Mouse (Mus musculus): Measurements from ENCODE around the gene Angptl7.

Angptl7 gene

GRCm38 (mm10) chr4:148500410-148500867, at the start of gene Angptl7:
TSS of gene Angptl7 (minus strand) at chr4:148500460.
- no peaks in the 10 kb centered on the region for H3K27me3 ChIP-seq (ENCODE audit: insufficient read depth, low read length)
- peaks cover 88% of the 10 kb centered on the region for H3K36me3 ChIP-seq (ENCODE audit: insufficient read depth, low read length)
- no peak within 1 kb of the TSS for H3K4me3 ChIP-seq (replicated peaks; ENCODE audit: low read length)
- no peak for TF ChIP-seq POU5F1 (IDR thresholded peaks at IDR 0.05; ENCODE audit: borderline replicate concordance, low read length)
- TF ChIP-seq CTCF (conservative IDR thresholded peaks at IDR 0.05; ENCODE audit: low read length), result no peak
- TF ChIP-seq NANOG (IDR thresholded peaks at IDR 0.05; ENCODE audit: borderline replicate concordance, low read length), result no peak
- no peaks in the 10 kb centered on the region for H3K9me3 ChIP-seq (ENCODE audit: low read length)
- H3K4me1 ChIP-seq (replicated peaks; ENCODE audit: low read depth, low read length), result peaks cover 11% of the 10 kb centered on the region

GRCm38 (mm10) chr4:148549106-148549505, 48.8 kb upstream of the Angptl7 start:
- Histone ChIP-seq H3K9me3 (ENCODE audit: low read length) (no peaks in the 10 kb centered on the region), H3K4me3 (replicated peaks; ENCODE audit: low read length) (no peak overlapping the region), H3K4me1 (replicated peaks; ENCODE audit: low read depth, low read length) (no peaks in the 10 kb centered on the region), H3K36me3 (ENCODE audit: insufficient read depth, low read length) (peaks cover 92% of the 10 kb centered on the region), H3K27me3 (ENCODE audit: insufficient read depth, low read length) (no peaks in the 10 kb centered on the region)
- TF ChIP-seq POU5F1 (IDR thresholded peaks at IDR 0.05; ENCODE audit: borderline replicate concordance, low read length) (no peak), NANOG (IDR thresholded peaks at IDR 0.05; ENCODE audit: borderline replicate concordance, low read length) (no peak)

GRCm38 (mm10) chr4:148535876-148536275, 35.6 kb upstream of the Angptl7 start:
- Histone ChIP-seq H3K27me3 (ENCODE audit: insufficient read depth, low read length) (no peaks in the 10 kb centered on the region), H3K36me3 (ENCODE audit: insufficient read depth, low read length) (peaks cover 100% of the 10 kb centered on the region), H3K4me1 (replicated peaks; ENCODE audit: low read depth, low read length) (no peaks in the 10 kb centered on the region), H3K4me3 (replicated peaks; ENCODE audit: low read length) (no peak overlapping the region), H3K9me3 (ENCODE audit: low read length) (no peaks in the 10 kb centered on the region)
- TF ChIP-seq NANOG (IDR thresholded peaks at IDR 0.05; ENCODE audit: borderline replicate concordance, low read length), result no peak
- no peak for TF ChIP-seq CTCF (conservative IDR thresholded peaks at IDR 0.05; ENCODE audit: low read length)
- no peak for TF ChIP-seq POU5F1 (IDR thresholded peaks at IDR 0.05; ENCODE audit: borderline replicate concordance, low read length)

GRCm38 (mm10) chr4:148533613-148534328, 33.5 kb upstream of the Angptl7 start:
- peaks cover 96% of the 10 kb centered on the region for H3K36me3 ChIP-seq (ENCODE audit: insufficient read depth, low read length)
- TF ChIP-seq NANOG (IDR thresholded peaks at IDR 0.05; ENCODE audit: borderline replicate concordance, low read length) (no peak), POU5F1 (IDR thresholded peaks at IDR 0.05; ENCODE audit: borderline replicate concordance, low read length) (no peak), CTCF (conservative IDR thresholded peaks at IDR 0.05; ENCODE audit: low read length) (no peak)

GRCm38 (mm10) chr4:148532516-148532915, 32.3 kb upstream of the Angptl7 start:
- Histone ChIP-seq H3K27me3 (ENCODE audit: insufficient read depth, low read length) (no peaks in the 10 kb centered on the region), H3K4me1 (replicated peaks; ENCODE audit: low read depth, low read length) (no peaks in the 10 kb centered on the region)
- TF ChIP-seq NANOG (IDR thresholded peaks at IDR 0.05; ENCODE audit: borderline replicate concordance, low read length) (no peak), CTCF (conservative IDR thresholded peaks at IDR 0.05; ENCODE audit: low read length) (no peak), POU5F1 (IDR thresholded peaks at IDR 0.05; ENCODE audit: borderline replicate concordance, low read length) (no peak)

More at GRCm38 (mm10) chr4:148533613-148534328, 33.5 kb upstream of the Angptl7 start:
- no peaks in the 10 kb centered on the region for H3K9me3 ChIP-seq (ENCODE audit: low read length)
- H3K4me3 ChIP-seq (replicated peaks; ENCODE audit: low read length), result no peak overlapping the region
- no peaks in the 10 kb centered on the region for H3K4me1 ChIP-seq (replicated peaks; ENCODE audit: low read depth, low read length)
- no peaks in the 10 kb centered on the region for H3K27me3 ChIP-seq (ENCODE audit: insufficient read depth, low read length)

GRCm38 (mm10) chr4:148531341-148531740, 31.1 kb upstream of the Angptl7 start:
- Histone ChIP-seq H3K9me3 (ENCODE audit: low read length) (no peaks in the 10 kb centered on the region), H3K27me3 (ENCODE audit: insufficient read depth, low read length) (no peaks in the 10 kb centered on the region), H3K4me3 (replicated peaks; ENCODE audit: low read length) (no peak overlapping the region), H3K36me3 (ENCODE audit: insufficient read depth, low read length) (peaks cover 93% of the 10 kb centered on the region), H3K4me1 (replicated peaks; ENCODE audit: low read depth, low read length) (no peaks in the 10 kb centered on the region)
- TF ChIP-seq POU5F1 (IDR thresholded peaks at IDR 0.05; ENCODE audit: borderline replicate concordance, low read length), result no peak
- no peak for TF ChIP-seq CTCF (conservative IDR thresholded peaks at IDR 0.05; ENCODE audit: low read length)
- no peak for TF ChIP-seq NANOG (IDR thresholded peaks at IDR 0.05; ENCODE audit: borderline replicate concordance, low read length)

More at GRCm38 (mm10) chr4:148532516-148532915, 32.3 kb upstream of the Angptl7 start:
- Histone ChIP-seq H3K36me3 (ENCODE audit: insufficient read depth, low read length) (peaks cover 93% of the 10 kb centered on the region), H3K9me3 (ENCODE audit: low read length) (no peaks in the 10 kb centered on the region), H3K4me3 (replicated peaks; ENCODE audit: low read length) (no peak overlapping the region)

GRCm38 (mm10) chr4:148530778-148531177, 30.5 kb upstream of the Angptl7 start:
- no peaks in the 10 kb centered on the region for H3K9me3 ChIP-seq (ENCODE audit: low read length)
- H3K4me3 ChIP-seq (replicated peaks; ENCODE audit: low read length), result no peak overlapping the region
- H3K27me3 ChIP-seq (ENCODE audit: insufficient read depth, low read length), result no peaks in the 10 kb centered on the region
- no peaks in the 10 kb centered on the region for H3K4me1 ChIP-seq (replicated peaks; ENCODE audit: low read depth, low read length)
- TF ChIP-seq NANOG (IDR thresholded peaks at IDR 0.05; ENCODE audit: borderline replicate concordance, low read length) (no peak), POU5F1 (IDR thresholded peaks at IDR 0.05; ENCODE audit: borderline replicate concordance, low read length) (no peak), CTCF (conservative IDR thresholded peaks at IDR 0.05; ENCODE audit: low read length) (no peak)
- peaks cover 93% of the 10 kb centered on the region for H3K36me3 ChIP-seq (ENCODE audit: insufficient read depth, low read length)

GRCm38 (mm10) chr4:148530351-148530750, 30.1 kb upstream of the Angptl7 start:
- Histone ChIP-seq H3K27me3 (ENCODE audit: insufficient read depth, low read length) (no peaks in the 10 kb centered on the region), H3K4me1 (replicated peaks; ENCODE audit: low read depth, low read length) (no peaks in the 10 kb centered on the region), H3K4me3 (replicated peaks; ENCODE audit: low read length) (no peak overlapping the region), H3K9me3 (ENCODE audit: low read length) (no peaks in the 10 kb centered on the region), H3K36me3 (ENCODE audit: insufficient read depth, low read length) (peaks cover 93% of the 10 kb centered on the region)
- TF ChIP-seq POU5F1 (IDR thresholded peaks at IDR 0.05; ENCODE audit: borderline replicate concordance, low read length) (no peak), CTCF (conservative IDR thresholded peaks at IDR 0.05; ENCODE audit: low read length) (no peak), NANOG (IDR thresholded peaks at IDR 0.05; ENCODE audit: borderline replicate concordance, low read length) (no peak)

Data from E14TG2a.4 (cell line).